Mouse (Mus musculus): ENCODE measurements around the gene Tdp1. TPM values are rescaled to one million over a fixed set of nuclear protein-coding genes. Genes with fewer than 3 reads are reported as not detected.

Gene Tdp1
- total and polyA plus RNA-seq, 2 experiments, result 3.7 to 4.6 TPM

DNA sequence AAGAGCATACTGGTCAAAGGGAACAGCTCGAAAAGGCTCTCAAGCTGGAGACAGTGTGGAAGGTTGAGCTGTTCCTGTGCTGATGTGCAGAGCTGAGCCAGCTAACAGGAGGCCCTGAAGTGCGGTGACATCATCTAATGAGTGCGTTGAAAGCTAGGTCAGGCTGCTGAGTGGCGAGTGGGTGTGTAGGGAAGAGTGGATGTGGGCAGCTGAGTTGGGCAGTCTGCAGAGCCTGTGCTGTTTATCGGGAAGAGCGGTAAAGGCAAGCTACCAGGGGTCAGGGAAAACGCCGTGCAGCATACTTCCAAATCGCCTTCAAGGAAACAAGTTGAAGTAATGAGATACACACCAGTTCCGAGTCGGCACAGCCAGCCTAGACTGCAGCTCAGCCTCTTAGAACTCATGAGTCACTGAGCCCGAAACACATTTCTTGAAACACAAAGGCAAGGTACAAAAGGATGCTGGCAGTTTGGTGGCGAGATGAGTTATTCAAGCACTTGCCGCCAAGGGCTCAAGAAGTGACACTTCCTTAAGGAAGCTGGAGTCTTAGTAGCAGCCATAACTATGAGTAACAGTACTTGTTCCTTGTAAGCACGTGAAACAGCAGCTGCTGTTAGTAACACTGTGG, 33.6 kb downstream of the Tdp1 start:
- no peak for TF ChIP-seq CTCF (IDR thresholded peaks at IDR 0.05; ENCODE audit: low read depth, low read length)
- no peak for TF ChIP-seq POLR2A (IDR thresholded peaks at IDR 0.05; ENCODE audit: extremely low read depth, insufficient read depth, low read length)
- H3K36me3 ChIP-seq (ENCODE audit: control insufficient read depth, insufficient read depth, low read length), result peaks cover 1% of the 10 kb centered on the region; the same call in 1 of the 2 replicates
- H3K79me2 ChIP-seq (ENCODE audit: control insufficient read depth, insufficient read depth, low read length), result no peaks in the 10 kb centered on the region
- H3K4me3 ChIP-seq (ENCODE audit: insufficient read depth, low read depth, low read length), result no peak overlapping the region
- no peaks in the 10 kb centered on the region for H3K4me1 ChIP-seq (ENCODE audit: control insufficient read depth, insufficient read depth, low read length)
- no peak overlapping the region for H3K9ac ChIP-seq (ENCODE audit: low read depth, low read length)
- no peak overlapping the region for H3K27ac ChIP-seq (replicated peaks; ENCODE audit: insufficient read depth, low read depth, low read length)
- 95% methylated on average over 15 of the region's 15 CpGs for WGBS
- DNase-seq (ENCODE audit: extremely low read depth, low read depth, low spot score), result no peak
- H3K27me3 ChIP-seq (ENCODE audit: control insufficient read depth, insufficient read depth, low read length), result no peaks in the 10 kb centered on the region

DNA sequence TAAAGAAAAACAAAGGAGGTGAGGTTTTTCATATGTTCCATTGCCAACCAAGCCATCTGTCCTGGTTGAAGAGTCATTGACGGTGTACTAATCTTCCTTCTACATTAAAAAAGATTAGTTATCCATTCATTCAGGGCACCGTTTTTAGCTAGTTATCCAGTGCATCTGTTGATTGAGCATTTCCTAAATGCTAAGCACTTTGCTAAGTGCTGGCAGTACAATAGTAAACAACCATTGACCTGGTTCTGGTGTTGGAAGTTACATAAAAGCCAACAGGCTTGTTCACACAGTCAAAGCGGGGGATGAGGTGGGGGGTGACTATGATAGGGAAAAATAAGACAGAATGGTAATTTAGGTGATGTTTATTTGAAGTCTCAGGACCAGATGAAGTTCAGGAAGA, 35.3 kb downstream of the Tdp1 start:
- Histone ChIP-seq H3K27ac (replicated peaks; ENCODE audit: insufficient read depth, low read depth, low read length) (no peak overlapping the region), H3K4me1 (ENCODE audit: control insufficient read depth, insufficient read depth, low read length) (no peaks in the 10 kb centered on the region), H3K79me2 (ENCODE audit: control insufficient read depth, insufficient read depth, low read length) (no peaks in the 10 kb centered on the region), H3K27me3 (ENCODE audit: control insufficient read depth, insufficient read depth, low read length) (no peaks in the 10 kb centered on the region), H3K36me3 (ENCODE audit: control insufficient read depth, insufficient read depth, low read length) (peaks cover 1% of the 10 kb centered on the region; the same call in 1 of the 2 replicates), H3K9ac (ENCODE audit: low read depth, low read length) (no peak overlapping the region), H3K4me3 (ENCODE audit: insufficient read depth, low read depth, low read length) (no peak overlapping the region)
- no peak for DNase-seq (ENCODE audit: extremely low read depth, low read depth, low spot score)
- 75% methylated on average over 3 of the region's 3 CpGs for WGBS
- TF ChIP-seq POLR2A (IDR thresholded peaks at IDR 0.05; ENCODE audit: extremely low read depth, insufficient read depth, low read length), result no peak
- no peak for TF ChIP-seq CTCF (IDR thresholded peaks at IDR 0.05; ENCODE audit: low read depth, low read length)

DNA sequence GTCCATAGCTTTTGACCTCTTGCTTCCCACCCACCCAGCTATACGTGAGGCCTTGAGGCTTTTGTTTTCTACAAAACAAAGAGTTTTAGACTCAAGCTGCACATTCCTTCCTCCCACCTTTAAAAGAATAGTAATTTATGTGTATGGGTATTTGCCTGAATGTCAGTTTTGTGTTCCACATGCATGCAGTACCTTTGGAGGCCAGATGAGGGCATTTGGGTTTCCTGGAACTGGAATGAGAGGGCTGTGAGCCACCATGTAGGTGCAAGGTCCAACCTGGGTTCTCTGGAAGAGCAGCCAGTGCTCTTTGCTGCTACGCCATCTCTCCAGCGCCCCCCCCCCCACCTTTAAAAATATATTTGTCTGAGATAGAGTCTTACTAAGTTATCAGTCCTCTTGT, 36.7 kb downstream of the Tdp1 start:
- H3K27ac ChIP-seq (replicated peaks; ENCODE audit: insufficient read depth, low read depth, low read length), result no peak overlapping the region
- no peaks in the 10 kb centered on the region for H3K79me2 ChIP-seq (ENCODE audit: control insufficient read depth, insufficient read depth, low read length)
- no peak overlapping the region for H3K9ac ChIP-seq (ENCODE audit: low read depth, low read length)
- TF ChIP-seq POLR2A (IDR thresholded peaks at IDR 0.05; ENCODE audit: extremely low read depth, insufficient read depth, low read length) (no peak), CTCF (IDR thresholded peaks at IDR 0.05; ENCODE audit: low read depth, low read length) (0 out of 2 replicates have a peak, but pooled peaks have one; percentile 7)
- peak; percentile 21 for DNase-seq (ENCODE audit: extremely low read depth, low read depth, low spot score)
- H3K36me3 ChIP-seq (ENCODE audit: control insufficient read depth, insufficient read depth, low read length), result no peaks in the 10 kb centered on the region
- no peaks in the 10 kb centered on the region for H3K27me3 ChIP-seq (ENCODE audit: control insufficient read depth, insufficient read depth, low read length)
- no peak overlapping the region for H3K4me3 ChIP-seq (ENCODE audit: insufficient read depth, low read depth, low read length)
- H3K4me1 ChIP-seq (ENCODE audit: control insufficient read depth, insufficient read depth, low read length), result no peaks in the 10 kb centered on the region
- 85% methylated on average over 3 of the region's 3 CpGs for WGBS

DNA sequence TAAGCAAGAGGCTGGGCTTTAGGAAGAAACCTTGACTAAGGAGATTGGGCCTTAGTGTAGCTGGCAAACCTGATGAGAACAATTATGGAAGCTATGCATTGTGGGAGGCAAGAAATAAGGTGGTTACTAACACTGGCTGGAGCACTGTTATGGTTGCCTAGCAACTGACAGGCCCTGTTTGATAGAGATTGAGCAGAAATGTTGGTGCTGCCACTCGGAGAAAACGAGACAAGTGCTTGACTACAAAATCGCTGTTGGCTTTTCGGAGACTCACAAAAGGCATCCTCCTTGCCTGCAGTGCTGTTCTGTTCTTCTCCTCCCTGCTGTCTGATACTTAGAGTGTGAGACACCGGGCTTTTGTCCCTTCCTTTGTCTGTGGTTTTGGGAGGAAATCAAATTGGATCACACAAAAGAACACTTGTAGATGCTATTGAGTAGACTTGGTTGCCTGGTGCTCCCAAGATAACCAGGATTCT, 38.9 kb downstream of the Tdp1 start:
- H3K9ac ChIP-seq (ENCODE audit: low read depth, low read length), result no peak overlapping the region
- no peak for DNase-seq (ENCODE audit: extremely low read depth, low read depth, low spot score)
- H3K4me3 ChIP-seq (ENCODE audit: insufficient read depth, low read depth, low read length), result no peak overlapping the region

DNA sequence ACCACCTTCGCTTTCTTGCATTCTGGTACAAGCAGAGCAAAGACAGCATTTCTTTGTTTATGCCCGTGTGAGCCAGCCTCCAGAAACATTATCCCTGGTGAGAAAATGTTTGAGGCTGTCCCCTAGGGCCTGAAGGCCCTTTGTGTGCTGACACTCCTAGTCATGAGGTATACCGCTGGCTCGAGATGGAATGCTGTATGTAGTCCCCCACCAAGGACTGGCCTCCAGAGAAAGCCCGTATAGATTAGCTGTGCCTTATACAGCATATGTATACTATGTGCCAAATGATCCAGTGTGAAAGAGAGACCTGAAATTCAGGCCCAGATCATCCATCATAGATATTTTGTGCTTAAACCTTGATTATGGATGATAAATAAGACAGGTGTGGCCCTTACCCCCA, 39.4 kb downstream of the Tdp1 start:
- 91% methylated on average over 5 of the region's 5 CpGs for WGBS
- TF ChIP-seq CTCF (IDR thresholded peaks at IDR 0.05; ENCODE audit: low read depth, low read length) (no peak), POLR2A (IDR thresholded peaks at IDR 0.05; ENCODE audit: extremely low read depth, insufficient read depth, low read length) (no peak)
- no peaks in the 10 kb centered on the region for H3K27me3 ChIP-seq (ENCODE audit: control insufficient read depth, insufficient read depth, low read length)

More for the DNA sequence above, 38.9 kb downstream of the Tdp1 start:
- Histone ChIP-seq H3K27me3 (ENCODE audit: control insufficient read depth, insufficient read depth, low read length) (no peaks in the 10 kb centered on the region), H3K79me2 (ENCODE audit: control insufficient read depth, insufficient read depth, low read length) (no peaks in the 10 kb centered on the region), H3K27ac (replicated peaks; ENCODE audit: insufficient read depth, low read depth, low read length) (no peak overlapping the region), H3K4me1 (ENCODE audit: control insufficient read depth, insufficient read depth, low read length) (no peaks in the 10 kb centered on the region), H3K36me3 (ENCODE audit: control insufficient read depth, insufficient read depth, low read length) (no peaks in the 10 kb centered on the region)
- TF ChIP-seq POLR2A (IDR thresholded peaks at IDR 0.05; ENCODE audit: extremely low read depth, insufficient read depth, low read length) (no peak), CTCF (IDR thresholded peaks at IDR 0.05; ENCODE audit: low read depth, low read length) (no peak)
- 87% methylated on average over 5 of the region's 5 CpGs for WGBS

DNA sequence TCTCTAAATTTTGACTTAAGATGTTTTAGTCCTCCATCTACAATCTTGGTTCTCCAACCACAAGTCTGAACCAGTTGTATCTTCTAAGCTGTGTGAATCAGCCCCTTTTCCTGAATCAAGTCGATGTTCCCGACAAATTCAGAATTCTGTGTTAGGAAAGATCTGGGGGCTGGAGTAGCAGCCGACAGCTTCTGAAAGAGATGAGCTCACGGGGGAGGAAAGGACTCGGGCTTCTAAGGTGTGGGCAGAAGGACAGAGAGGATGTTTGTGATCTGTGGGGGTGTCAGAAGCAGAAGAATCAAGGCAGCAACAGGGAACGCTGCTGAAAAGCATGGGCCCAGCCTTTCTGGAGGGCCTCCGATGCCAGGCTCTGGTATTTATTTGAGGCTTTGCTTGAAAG, 44.0 kb downstream of the Tdp1 start:
- no peaks in the 10 kb centered on the region for H3K79me2 ChIP-seq (ENCODE audit: control insufficient read depth, insufficient read depth, low read length)
- no peaks in the 10 kb centered on the region for H3K27me3 ChIP-seq (ENCODE audit: control insufficient read depth, insufficient read depth, low read length)
- no peaks in the 10 kb centered on the region for H3K36me3 ChIP-seq (ENCODE audit: control insufficient read depth, insufficient read depth, low read length)
- H3K4me1 ChIP-seq (ENCODE audit: control insufficient read depth, insufficient read depth, low read length), result no peaks in the 10 kb centered on the region
- H3K4me3 ChIP-seq (ENCODE audit: insufficient read depth, low read depth, low read length), result no peak overlapping the region
- H3K9ac ChIP-seq (ENCODE audit: low read depth, low read length), result no peak overlapping the region
- WGBS, result 92% methylated on average over 7 of the region's 7 CpGs
- no peak for TF ChIP-seq CTCF (IDR thresholded peaks at IDR 0.05; ENCODE audit: low read depth, low read length)
- TF ChIP-seq POLR2A (IDR thresholded peaks at IDR 0.05; ENCODE audit: extremely low read depth, insufficient read depth, low read length), result no peak
- H3K27ac ChIP-seq (replicated peaks; ENCODE audit: insufficient read depth, low read depth, low read length), result no peak overlapping the region
- no peak for DNase-seq (ENCODE audit: extremely low read depth, low read depth, low spot score)

More for the DNA sequence above, 39.4 kb downstream of the Tdp1 start:
- no peak overlapping the region for H3K27ac ChIP-seq (replicated peaks; ENCODE audit: insufficient read depth, low read depth, low read length)
- no peak overlapping the region for H3K4me3 ChIP-seq (ENCODE audit: insufficient read depth, low read depth, low read length)
- no peak for DNase-seq (ENCODE audit: extremely low read depth, low read depth, low spot score)
- H3K9ac ChIP-seq (ENCODE audit: low read depth, low read length), result no peak overlapping the region
- H3K36me3 ChIP-seq (ENCODE audit: control insufficient read depth, insufficient read depth, low read length), result no peaks in the 10 kb centered on the region
- no peaks in the 10 kb centered on the region for H3K4me1 ChIP-seq (ENCODE audit: control insufficient read depth, insufficient read depth, low read length)
- H3K79me2 ChIP-seq (ENCODE audit: control insufficient read depth, insufficient read depth, low read length), result no peaks in the 10 kb centered on the region
